Mouse (Mus musculus) brain, embryonic 14.5 days (tissue): ENCODE results near the gene Frzb.

Source experiments
- CTCF ChIP-seq: fragments of 200-500 bp; IDR thresholded peaks from 2 replicates; pipeline ENCODE4 v1.5.1; 2012; ENCODE audit warnings: inconsistent platforms, mild to moderate bottlenecking, moderate library complexity, borderline replicate concordance; ENCODE audit not compliant: insufficient read depth, insufficient read length; ENCODE audit errors: extremely low read depth
- POLR2A ChIP-seq: fragments of 200-500 bp; IDR thresholded peaks from 2 replicates; pipeline ENCODE4 v1.6.1; 2012; ENCODE audit warnings: mild to moderate bottlenecking, inconsistent platforms, borderline replicate concordance; ENCODE audit not compliant: poor library complexity, insufficient read depth, insufficient read length, severe bottlenecking; ENCODE audit errors: extremely low read depth

DNA sequence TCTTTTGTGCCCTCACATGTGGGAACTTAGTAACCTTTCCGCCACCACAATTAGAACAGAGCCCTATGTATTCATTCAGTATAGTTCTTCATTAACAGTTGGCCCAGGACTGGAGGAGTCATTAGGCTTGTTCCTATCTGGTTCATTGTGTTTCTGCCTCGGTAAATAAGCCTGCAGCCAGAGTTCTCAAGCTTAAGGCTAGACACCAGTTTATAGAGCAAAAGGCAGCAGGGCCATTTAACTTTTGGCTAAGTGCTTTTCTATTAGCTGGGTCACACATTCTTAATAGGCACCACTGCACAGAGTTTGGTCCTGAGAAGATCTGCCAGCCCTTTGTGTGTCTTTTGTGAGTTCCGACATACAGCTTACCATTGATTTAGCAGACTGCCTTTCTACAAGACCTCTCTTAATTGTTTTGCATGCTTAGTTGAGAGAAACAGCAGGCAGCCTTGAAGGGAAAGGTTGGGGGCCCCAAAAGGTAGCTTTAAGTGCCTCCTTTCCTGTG lies 48.8 kb downstream of the Frzb start:
- TF ChIP-seq POLR2A (no peak), CTCF (no peak)
